Mouse (Mus musculus) liver, embryonic 13.5 days (tissue): ENCODE measurements around the gene Elavl4. TPM values are rescaled to one million over a fixed set of nuclear protein-coding genes. Genes with fewer than 3 reads are reported as not detected.

Experiments used
- ATAC-seq: fragments of 200-750 bp; cut with Nextera tagmentation; 2 replicates; pipeline ENCODE4 v1.8.0; 2017; ENCODE audit warnings: low read depth, mild to moderate bottlenecking, moderate number of reproducible peaks, moderate library complexity
- DNase-seq: peaks from one replicate; pipeline ENCODE4 v3.0.0; 2022
- H3K27ac ChIP-seq: fragments of 300-500 bp; sonication (generic); 2 replicates; pipeline ENCODE4 v1.5.1; 2015; ENCODE audit warnings: moderate library complexity, mild to moderate bottlenecking, inconsistent platforms
- H3K27me3 ChIP-seq: fragments of 300-500 bp; sonication (generic); 2 replicates; pipeline ENCODE4 v1.6.1; 2015; ENCODE audit warnings: mild to moderate bottlenecking, inconsistent platforms
- H3K36me3 ChIP-seq: fragments of 300-500 bp; sonication (generic); 2 replicates; pipeline ENCODE4 v1.6.1; 2015; ENCODE audit warnings: mild to moderate bottlenecking, inconsistent platforms
- H3K4me1 ChIP-seq: fragments of 300-500 bp; sonication (generic); replicated peaks from 2 replicates; pipeline ENCODE4 v1.6.1; 2015; ENCODE audit warnings: inconsistent platforms
- H3K4me2 ChIP-seq: fragments of 300-500 bp; sonication (generic); 2 replicates; pipeline ENCODE4 v1.6.1; 2015; ENCODE audit warnings: inconsistent platforms, mild to moderate bottlenecking, moderate library complexity
- H3K4me3 ChIP-seq: fragments of 300-500 bp; sonication (generic); replicated peaks from 2 replicates; pipeline ENCODE4 v1.5.1; 2015; ENCODE audit warnings: mild to moderate bottlenecking, inconsistent platforms
- H3K9ac ChIP-seq: fragments of 300-500 bp; sonication (generic); 2 replicates; pipeline ENCODE4 v1.6.1; 2015; ENCODE audit warnings: mild to moderate bottlenecking, inconsistent platforms
- H3K9me3 ChIP-seq: fragments of 300-500 bp; sonication (generic); replicated peaks from 2 replicates; pipeline ENCODE4 v1.6.1; 2016; ENCODE audit warnings: inconsistent platforms
- WGBS: fragments of 180-500 bp; shearing (Covaris S2); methylation state at CpG from one replicate; pipeline ENCODE4 v1.1.7; 2015; ENCODE audit not compliant: insufficient replicate concordance; 5-methylcytosine and 5-hydroxymethylcytosine counted together
- polyA plus RNA-seq: library from polyadenylated mRNA; unstranded; fragments of >200 nt; fragmentation: Nextera tagmentation; extraction: Ambion mirVana; gene quantifications from 2 replicates; pipeline ENCODE4 v1.2.1, GENCODE M21; 2015

Elavl4 gene
- polyA plus RNA-seq, 1 experiment from 2014 or later, result 0.54 TPM

DNA sequence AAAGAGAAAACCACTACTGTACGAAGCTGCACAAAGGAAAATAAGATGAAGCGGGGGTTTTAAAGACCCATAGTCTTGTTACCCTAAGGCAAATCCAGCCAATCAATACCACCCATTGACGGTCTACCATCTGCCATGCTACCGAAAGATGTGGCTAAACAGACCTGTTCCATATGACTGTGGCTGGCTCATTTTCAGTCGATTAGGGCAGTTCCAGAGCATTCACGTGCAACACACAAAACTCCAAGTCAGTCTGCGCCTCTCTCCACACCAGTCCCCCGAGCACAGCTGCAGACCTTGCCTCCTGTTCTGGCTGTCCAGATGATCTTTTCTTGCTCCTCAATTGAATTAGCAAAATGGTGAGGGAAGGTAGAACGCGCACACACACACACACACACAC, 59.2 kb downstream of the Elavl4 start:
- H3K4me1 ChIP-seq, result no peaks in the 10 kb centered on the region
- H3K36me3 ChIP-seq, result no peaks in the 10 kb centered on the region
- H3K4me2 ChIP-seq, result no peak overlapping the region
- ATAC-seq (no peak), DNase-seq (no peak)
- no peak overlapping the region for H3K27ac ChIP-seq
- H3K9me3 ChIP-seq, result no peaks in the 10 kb centered on the region
- WGBS, result 65% methylated on average over 10 of the region's 10 CpGs
- no peaks in the 10 kb centered on the region for H3K27me3 ChIP-seq
- H3K4me3 ChIP-seq, result no peak overlapping the region
- H3K9ac ChIP-seq, result no peak overlapping the region

DNA sequence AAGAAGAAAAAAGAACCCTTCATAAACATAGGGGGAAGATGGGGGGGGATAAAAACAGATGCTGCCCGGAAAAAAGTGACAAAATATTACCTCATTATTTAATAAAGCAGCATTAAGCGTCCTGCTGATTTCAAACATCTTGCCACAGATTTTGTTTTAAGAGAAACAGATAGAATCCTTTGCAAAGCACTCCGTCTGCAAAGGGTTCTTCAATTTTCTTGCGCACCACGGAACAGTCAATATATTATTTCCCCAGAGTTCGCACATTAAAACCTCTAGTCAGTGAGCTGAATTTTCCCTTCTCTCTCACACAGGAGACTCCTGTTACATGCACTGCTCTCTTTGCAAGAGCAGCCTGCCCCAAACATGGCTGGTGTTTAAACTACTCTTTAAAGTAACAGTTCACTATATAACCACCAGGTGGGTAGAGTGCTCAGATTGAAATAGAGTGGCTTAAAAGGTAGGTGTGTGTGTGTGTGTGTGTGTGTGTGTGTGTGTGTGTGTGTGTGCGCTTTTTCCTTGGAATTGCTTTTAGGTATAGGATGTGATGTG, 61.1 kb downstream of the Elavl4 start:
- ATAC-seq, result no peak

DNA sequence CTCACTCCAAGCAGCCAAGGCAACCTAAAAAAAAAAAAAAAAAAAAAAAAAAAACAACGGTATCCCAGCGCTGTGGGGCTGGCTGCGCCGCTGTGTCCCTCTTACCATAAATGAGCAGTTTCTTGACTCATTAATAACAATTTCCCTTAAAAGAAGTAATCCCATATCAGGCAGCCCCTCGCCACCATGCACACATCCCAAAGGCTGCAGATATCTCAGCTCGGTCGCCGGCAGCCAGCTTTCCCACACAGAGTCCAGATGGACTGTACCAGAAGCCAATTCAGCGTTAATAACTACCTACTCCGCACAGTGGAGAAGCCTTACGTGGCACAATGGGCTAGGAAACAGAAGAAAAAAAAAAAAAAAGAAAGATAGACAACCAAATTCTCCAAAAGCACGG, 61.7 kb downstream of the Elavl4 start:
- Histone ChIP-seq H3K36me3 (no peaks in the 10 kb centered on the region), H3K4me1 (no peaks in the 10 kb centered on the region), H3K27ac (no peak overlapping the region), H3K4me3 (no peak overlapping the region), H3K9ac (no peak overlapping the region), H3K4me2 (no peak overlapping the region), H3K9me3 (no peaks in the 10 kb centered on the region), H3K27me3 (no peaks in the 10 kb centered on the region)
- WGBS, result 61% methylated on average over 12 of the region's 12 CpGs
- DNase-seq (no peak), ATAC-seq (no peak)

More for the DNA sequence above, 61.1 kb downstream of the Elavl4 start:
- H3K27ac ChIP-seq, result no peak overlapping the region
- no peaks in the 10 kb centered on the region for H3K9me3 ChIP-seq
- 56% methylated on average over 7 of the region's 7 CpGs for WGBS
- H3K4me1 ChIP-seq, result no peaks in the 10 kb centered on the region
- H3K36me3 ChIP-seq, result no peaks in the 10 kb centered on the region
- DNase-seq, result no peak
- no peak overlapping the region for H3K4me2 ChIP-seq
- no peaks in the 10 kb centered on the region for H3K27me3 ChIP-seq
- H3K9ac ChIP-seq, result no peak overlapping the region
- H3K4me3 ChIP-seq, result no peak overlapping the region

DNA sequence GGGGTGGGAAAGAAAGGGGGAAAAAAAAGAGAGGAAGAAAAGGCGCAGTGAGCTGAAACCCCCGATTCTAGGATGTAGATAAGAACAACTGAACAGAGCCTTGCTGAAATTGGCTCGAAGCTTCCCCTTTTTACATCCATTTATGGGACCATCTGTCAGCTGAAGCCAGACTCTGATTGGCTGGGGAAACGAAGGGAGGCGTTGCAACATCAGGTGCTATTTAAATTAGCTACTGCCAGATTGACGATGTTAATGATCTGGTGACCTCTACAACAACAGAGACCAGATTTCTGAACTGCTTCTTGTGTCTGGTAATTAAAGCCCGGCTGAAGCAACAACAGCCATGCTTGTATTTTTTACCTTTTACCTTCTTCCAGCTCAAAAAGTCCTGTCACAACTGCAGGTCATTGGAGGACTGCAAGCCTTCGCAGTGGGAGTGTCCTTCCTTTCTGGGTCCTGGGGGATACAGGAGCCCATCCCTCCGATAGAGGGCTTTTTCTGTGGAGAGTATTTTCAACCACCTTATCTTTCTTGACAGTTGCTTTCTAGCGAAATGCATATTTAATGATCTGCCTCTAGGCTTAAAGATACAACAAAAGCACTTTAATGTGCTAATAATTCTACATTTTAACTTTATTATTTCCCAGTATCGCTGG, 64.2 kb downstream of the Elavl4 start:
- Histone ChIP-seq H3K36me3 (no peaks in the 10 kb centered on the region), H3K9me3 (no peaks in the 10 kb centered on the region), H3K4me2 (no peak overlapping the region), H3K27me3 (no peaks in the 10 kb centered on the region), H3K27ac (no peak overlapping the region), H3K9ac (no peak overlapping the region), H3K4me1 (no peaks in the 10 kb centered on the region), H3K4me3 (no peak overlapping the region)
- DNase-seq, result no peak
- ATAC-seq, result no peak
- WGBS, result 12% methylated on average over 11 of the region's 11 CpGs

DNA sequence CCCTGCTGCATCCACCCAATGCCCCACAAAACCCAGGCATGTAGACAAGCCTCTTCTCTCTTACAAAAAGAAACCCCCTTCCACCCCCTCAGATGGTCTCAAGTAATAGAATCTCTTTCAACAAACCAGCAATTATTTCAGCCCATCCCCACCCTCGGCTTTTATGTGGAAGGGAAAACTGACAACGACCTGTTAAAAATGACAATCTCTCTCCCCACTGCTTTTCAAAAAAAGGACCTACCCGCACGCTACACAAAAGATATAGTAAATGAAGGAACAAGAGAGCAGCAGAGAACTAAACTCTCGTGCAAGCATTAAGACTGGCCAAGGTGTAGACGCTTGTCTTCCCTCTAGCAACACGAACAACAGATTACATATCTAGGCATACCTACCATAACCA, 64.9 kb downstream of the Elavl4 start:
- Histone ChIP-seq H3K4me1 (no peaks in the 10 kb centered on the region), H3K27ac (no peak overlapping the region), H3K27me3 (no peaks in the 10 kb centered on the region), H3K4me3 (no peak overlapping the region), H3K4me2 (no peak overlapping the region), H3K36me3 (no peaks in the 10 kb centered on the region), H3K9me3 (no peaks in the 10 kb centered on the region), H3K9ac (no peak overlapping the region)
- no peak for ATAC-seq
- no peak for DNase-seq
- WGBS, result 42% methylated on average over 7 of the region's 7 CpGs

DNA sequence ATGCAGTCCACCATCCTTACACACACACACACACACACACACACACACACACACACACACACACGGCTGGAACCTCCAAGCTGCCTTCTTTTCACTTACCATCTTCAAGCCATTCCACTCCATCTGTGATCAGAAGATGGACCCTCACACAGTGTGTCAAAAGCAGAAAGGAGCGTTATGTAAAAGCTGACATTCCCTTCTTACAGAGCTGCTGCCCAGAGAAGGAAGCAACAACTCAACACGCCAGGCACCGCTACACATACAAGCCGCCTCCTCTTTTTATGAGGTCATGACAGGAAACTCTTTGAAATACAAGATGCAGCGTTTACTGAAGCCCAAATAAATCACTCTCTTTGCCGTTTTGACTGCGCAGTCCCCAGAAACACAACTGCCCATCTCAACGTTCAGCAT, 65.3 kb downstream of the Elavl4 start:
- WGBS, result 27% methylated on average over 9 of the region's 9 CpGs
- no peaks in the 10 kb centered on the region for H3K27me3 ChIP-seq
- ATAC-seq (no peak), DNase-seq (no peak)
- H3K27ac ChIP-seq, result no peak overlapping the region
- no peak overlapping the region for H3K9ac ChIP-seq
- H3K9me3 ChIP-seq, result no peaks in the 10 kb centered on the region
- no peaks in the 10 kb centered on the region for H3K4me1 ChIP-seq
- no peaks in the 10 kb centered on the region for H3K36me3 ChIP-seq
- no peak overlapping the region for H3K4me3 ChIP-seq
- H3K4me2 ChIP-seq, result no peak overlapping the region

DNA sequence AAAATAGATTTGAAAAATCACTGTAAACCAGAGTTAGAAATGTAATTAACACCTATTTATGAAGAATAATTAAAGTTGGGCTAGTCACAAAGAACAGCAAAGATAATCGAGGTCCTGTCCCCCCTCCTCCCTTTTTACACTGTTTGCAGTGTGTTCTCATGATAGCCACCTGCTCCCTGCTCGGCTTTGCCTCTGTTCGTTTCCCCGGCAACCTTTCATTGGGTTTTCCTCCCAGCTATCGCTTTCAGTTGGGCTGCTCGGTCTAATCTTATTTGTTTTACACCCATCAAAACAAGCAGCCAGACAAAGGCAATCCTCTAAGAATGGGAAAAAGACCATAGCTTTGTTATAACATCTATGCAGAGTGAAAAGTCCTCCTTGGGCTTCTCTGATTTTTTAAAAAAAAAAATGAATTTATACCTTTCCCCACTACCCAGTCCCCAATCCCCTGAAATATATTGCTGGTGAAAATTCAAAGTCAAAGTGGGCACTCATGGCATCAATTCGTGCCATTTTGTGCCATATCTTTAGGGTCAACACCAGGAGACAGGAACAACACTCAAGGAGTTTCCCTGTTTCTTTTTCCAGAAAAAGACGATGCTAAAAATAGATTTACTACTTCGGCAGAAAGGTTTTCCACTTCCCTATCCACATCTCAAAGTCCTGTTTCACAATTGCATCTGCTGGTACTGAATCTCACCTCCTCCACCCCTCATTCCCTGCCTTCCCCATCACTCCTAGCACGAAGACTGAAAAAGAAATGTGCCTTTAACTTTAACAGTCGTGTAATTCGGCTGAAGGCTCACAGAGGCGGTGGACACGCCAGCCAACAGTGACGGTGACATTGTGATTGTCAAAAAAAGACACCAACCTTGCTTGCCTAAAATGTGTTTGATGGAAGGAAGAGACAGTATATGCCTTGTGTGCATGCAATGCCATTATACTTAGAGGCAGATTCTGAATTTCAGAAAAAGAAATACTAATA, 66.1 kb downstream of the Elavl4 start:
- Histone ChIP-seq H3K9me3 (no peaks in the 10 kb centered on the region), H3K9ac (no peak overlapping the region), H3K27me3 (no peaks in the 10 kb centered on the region), H3K4me3 (no peak overlapping the region), H3K27ac (no peak overlapping the region), H3K4me2 (no peak overlapping the region), H3K4me1 (no peaks in the 10 kb centered on the region), H3K36me3 (no peaks in the 10 kb centered on the region)
- DNase-seq, result no peak
- no peak for ATAC-seq
- 22% methylated on average over 15 of the region's 15 CpGs for WGBS

DNA sequence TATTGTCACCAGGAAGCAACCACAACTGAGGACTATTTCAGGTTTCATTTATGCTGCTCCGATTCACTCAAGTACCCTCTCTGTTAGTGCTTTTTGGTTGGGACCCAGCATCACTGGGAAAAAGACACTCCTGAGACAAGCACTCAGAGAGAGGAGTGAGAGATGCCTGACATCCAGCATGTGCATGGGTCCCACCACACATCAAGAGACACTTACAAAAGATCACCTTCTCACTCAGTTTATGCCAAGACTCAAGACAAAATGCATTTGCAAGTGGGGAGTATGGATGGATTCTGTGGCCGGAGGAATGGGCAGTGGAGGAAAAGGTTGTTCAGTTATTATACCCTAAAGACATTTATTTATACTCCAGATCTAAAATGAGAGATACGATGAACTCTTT, 67.3 kb downstream of the Elavl4 start:
- Histone ChIP-seq H3K27ac (no peak overlapping the region), H3K9ac (no peak overlapping the region), H3K4me2 (no peak overlapping the region), H3K36me3 (no peaks in the 10 kb centered on the region), H3K9me3 (no peaks in the 10 kb centered on the region), H3K4me3 (no peak overlapping the region), H3K27me3 (no peaks in the 10 kb centered on the region), H3K4me1 (no peaks in the 10 kb centered on the region)
- 61% methylated on average over 3 of the region's 3 CpGs for WGBS
- DNase-seq (no peak), ATAC-seq (no peak)

DNA sequence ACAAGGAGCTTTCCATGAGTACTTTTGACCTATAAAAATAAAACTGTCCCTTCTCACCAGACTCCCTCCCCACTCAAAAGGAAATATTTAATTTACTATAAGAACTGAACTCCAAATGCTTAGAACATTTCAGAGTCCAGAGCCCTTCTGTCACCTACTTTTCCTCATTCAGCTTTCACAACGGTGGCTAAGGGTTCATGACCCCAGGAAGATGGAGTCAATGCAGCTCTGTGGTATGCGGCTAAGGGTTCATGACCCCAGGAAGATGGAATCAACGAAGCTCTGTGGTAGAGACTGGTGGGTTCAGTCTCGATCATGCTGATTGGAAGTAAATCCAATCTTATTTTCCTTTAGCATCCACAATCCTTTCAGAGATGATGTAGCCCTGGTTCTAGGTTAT, 81.7 kb downstream of the Elavl4 start:
- Histone ChIP-seq H3K36me3 (no peaks in the 10 kb centered on the region), H3K4me2 (no peak overlapping the region), H3K27ac (no peak overlapping the region), H3K4me1 (no peaks in the 10 kb centered on the region), H3K27me3 (no peaks in the 10 kb centered on the region), H3K9ac (no peak overlapping the region), H3K4me3 (no peak overlapping the region), H3K9me3 (no peaks in the 10 kb centered on the region)
- ATAC-seq, result no peak
- no peak for DNase-seq
- 38% methylated on average over 4 of the region's 4 CpGs for WGBS

DNA sequence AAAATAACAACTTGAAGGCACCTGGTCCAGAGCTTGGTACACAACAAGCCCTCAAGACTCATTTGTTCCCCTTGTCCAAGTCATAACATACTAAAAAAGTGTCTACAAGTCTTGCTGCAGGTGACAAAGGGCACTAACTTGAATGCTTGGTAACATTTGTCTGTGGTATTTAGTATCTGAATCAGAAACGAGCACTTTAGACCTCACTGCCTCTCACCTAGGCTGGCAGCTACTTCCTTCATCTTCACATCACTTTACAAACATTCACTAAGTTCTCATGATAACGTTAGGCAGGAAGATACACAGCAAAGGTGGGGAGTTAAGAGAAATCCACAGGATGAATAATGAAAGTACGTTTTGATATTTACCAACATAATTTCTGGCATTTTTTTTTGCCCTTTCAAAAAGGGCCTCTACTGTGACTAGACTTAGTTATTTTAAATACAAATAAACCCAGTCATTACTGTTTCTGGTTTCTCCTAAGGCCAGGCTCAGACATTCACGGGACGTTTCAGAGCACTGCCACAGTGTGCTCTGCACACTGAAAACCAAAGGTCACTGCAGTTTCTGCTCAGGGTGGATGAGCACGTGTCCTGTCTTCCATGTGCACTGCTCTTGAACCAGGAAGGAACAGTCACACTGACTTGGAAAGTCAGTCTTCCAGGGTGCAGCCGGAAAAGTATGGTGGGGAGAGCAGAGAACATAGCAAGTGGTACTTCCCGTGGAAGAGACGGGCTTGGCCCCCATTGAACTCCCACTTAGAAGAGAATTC, 84.7 kb downstream of the Elavl4 start:
- DNase-seq, result no peak
- Histone ChIP-seq H3K27me3 (no peaks in the 10 kb centered on the region), H3K4me3 (no peak overlapping the region), H3K4me1 (no peaks in the 10 kb centered on the region), H3K9me3 (no peaks in the 10 kb centered on the region), H3K4me2 (no peak overlapping the region), H3K27ac (no peak overlapping the region), H3K36me3 (no peaks in the 10 kb centered on the region), H3K9ac (no peak overlapping the region)
- no peak for ATAC-seq
- WGBS, result 55% methylated on average over 9 of the region's 9 CpGs

DNA sequence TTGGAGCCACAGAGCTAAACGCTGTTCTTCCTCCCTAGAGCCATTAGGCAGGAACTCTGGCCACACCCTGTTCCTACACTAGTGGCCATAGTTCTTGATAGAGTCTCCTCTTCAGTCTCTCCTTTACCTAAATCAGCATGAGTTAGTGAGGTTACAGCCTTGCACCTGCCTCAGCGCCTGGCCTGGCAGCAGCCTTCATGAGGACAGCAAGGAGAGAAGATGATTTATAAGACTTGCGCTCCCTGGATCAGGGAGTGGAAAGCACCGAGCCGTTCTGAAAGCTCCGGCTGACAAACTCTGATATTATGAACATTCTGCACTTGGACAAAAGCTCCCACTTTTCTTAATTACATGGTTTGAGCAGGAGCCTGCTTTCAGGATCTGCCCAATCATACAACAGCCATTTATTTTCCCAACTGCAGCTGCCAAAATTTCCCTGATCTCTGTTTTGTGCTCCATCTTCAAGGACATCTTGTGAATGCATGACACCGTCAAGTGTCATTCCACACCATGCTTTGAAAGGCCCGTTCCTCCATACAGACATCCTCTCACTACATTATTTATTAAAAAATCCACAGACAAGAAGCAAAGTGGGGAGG, 87.3 kb downstream of the Elavl4 start:
- ATAC-seq, result no peak
- no peak for DNase-seq
- Histone ChIP-seq H3K36me3 (no peaks in the 10 kb centered on the region), H3K9me3 (no peaks in the 10 kb centered on the region), H3K4me3 (no peak overlapping the region), H3K4me2 (no peak overlapping the region), H3K27ac (no peak overlapping the region), H3K4me1 (no peaks in the 10 kb centered on the region), H3K9ac (no peak overlapping the region), H3K27me3 (no peaks in the 10 kb centered on the region)
- 71% methylated on average over 8 of the region's 8 CpGs for WGBS
